Mouse (Mus musculus) testis, adult 2 months (tissue): ENCODE results near the gene Nr5a2. TPM values are rescaled to one million over a fixed set of nuclear protein-coding genes. Genes with fewer than 3 reads are reported as not detected.
"Not testable (repeated sequence)": the region's sequence is repeated elsewhere in the genome, so short reads cannot be mapped to it uniquely, and the experiment has no call there.

ENCODE experiments used
- H3K27ac ChIP-seq: fragments of 200-500 bp; 2 replicates; pipeline ENCODE4 v1.5.1; 2012; ENCODE audit warnings: low read depth, low read length; ENCODE audit not compliant: control insufficient read depth, insufficient read depth
- H3K27me3 ChIP-seq: fragments of 200-500 bp; 2 replicates; pipeline ENCODE4 v1.6.1; 2012; ENCODE audit warnings: mild to moderate bottlenecking, low read length, moderate library complexity; ENCODE audit not compliant: control insufficient read depth, insufficient read depth
- H3K36me3 ChIP-seq: fragments of 200-500 bp; 2 replicates; pipeline ENCODE4 v1.6.1; 2012; ENCODE audit warnings: mild to moderate bottlenecking, low read length; ENCODE audit not compliant: control insufficient read depth, insufficient read depth
- H3K4me1 ChIP-seq: fragments of 200-500 bp; 2 replicates; pipeline ENCODE4 v1.6.1; 2012; ENCODE audit warnings: low read length; ENCODE audit not compliant: control insufficient read depth, insufficient read depth
- H3K4me3 ChIP-seq: fragments of 200-500 bp; 2 replicates; pipeline ENCODE4 v1.5.1; 2012; ENCODE audit warnings: low read depth, mild to moderate bottlenecking, low read length, moderate library complexity, mixed read lengths; ENCODE audit not compliant: control insufficient read depth
- CTCF ChIP-seq: fragments of 200-500 bp; IDR thresholded peaks from 2 replicates; pipeline ENCODE4 v1.5.1; 2012; ENCODE audit warnings: low read depth, mild to moderate bottlenecking, inconsistent platforms, low read length, moderate library complexity; ENCODE audit not compliant: control insufficient read depth, insufficient read depth, insufficient replicate concordance
- POLR2A ChIP-seq: fragments of 200-500 bp; IDR thresholded peaks from 2 replicates; pipeline ENCODE4 v1.6.1; 2012; ENCODE audit warnings: low read depth, mild to moderate bottlenecking, inconsistent platforms, low read length, moderate library complexity; ENCODE audit not compliant: control insufficient read depth
- polyA plus RNA-seq: library from polyadenylated mRNA; depleted of rRNA; stranded (reverse); fragments of >200 nt; gene quantifications from 2 replicates; pipeline ENCODE4 v1.2.3, GENCODE M21; 2012

The Nr5a2 gene
- polyA plus RNA-seq, 1 experiment = 0.35 TPM

DNA sequence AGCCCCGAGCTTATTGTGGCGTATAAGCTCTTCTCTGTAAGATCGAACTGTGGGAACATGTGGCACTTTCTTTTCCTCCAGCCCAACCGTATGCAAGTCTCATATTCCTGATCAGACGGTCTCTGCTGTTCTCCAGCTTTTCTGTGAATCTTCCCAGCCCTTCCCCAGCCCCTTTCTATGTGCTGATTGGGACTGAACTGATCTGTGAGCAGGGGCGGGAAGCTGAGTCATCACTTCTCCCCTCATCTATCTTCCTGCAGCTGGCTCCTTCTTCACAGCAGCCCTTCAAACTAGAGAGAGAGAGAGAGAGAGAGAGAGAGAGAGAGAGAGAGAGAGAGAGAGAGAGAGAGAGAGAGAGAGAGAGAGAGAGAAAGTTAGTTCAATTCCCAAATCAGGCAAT lies 159.6 kb downstream of the Nr5a2 start:
- Histone ChIP-seq H3K27me3 (no peaks in the 10 kb centered on the region), H3K27ac (no peak overlapping the region), H3K4me1 (no peaks in the 10 kb centered on the region; the same call in 1 of the 2 replicates), H3K36me3 (no peaks in the 10 kb centered on the region), H3K4me3 (no peak overlapping the region)
- TF ChIP-seq POLR2A = no peak

DNA sequence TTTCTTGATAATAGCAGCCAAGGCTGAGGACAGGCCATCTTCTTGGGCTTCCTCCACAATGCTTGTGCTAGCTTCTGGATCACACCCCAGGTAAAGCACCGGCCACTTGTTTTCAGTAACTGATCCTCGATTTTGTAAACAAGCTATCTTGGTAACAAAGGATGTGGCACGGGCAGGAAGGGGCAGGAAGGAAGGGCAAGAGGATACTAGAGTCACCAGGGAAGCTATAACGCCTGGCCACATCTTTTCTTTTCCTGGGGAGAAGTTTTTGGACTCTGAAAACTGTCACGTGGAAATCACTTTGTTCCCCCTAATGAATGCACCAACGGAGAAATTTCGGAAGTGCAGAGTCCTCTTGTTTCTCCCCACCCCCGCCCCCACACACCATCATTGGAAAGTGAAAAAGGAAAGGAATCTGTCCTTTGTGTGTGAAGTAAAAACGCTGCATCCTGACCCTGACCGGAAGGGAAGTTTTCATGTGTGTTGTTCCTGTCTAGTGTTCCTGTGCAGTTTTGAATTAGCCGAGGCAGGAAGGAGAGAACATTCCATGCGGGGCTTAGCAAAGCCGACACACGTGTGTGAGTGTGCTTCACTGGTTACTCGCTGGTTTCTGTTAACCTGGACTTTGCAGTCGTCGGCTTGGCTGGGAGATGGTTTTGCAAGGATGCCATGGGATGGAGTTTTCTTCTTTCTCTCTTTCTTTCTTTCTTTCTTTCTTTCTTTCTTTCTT lies 163.7 kb downstream of the Nr5a2 start:
- H3K36me3 ChIP-seq = no peaks in the 10 kb centered on the region
- H3K27me3 ChIP-seq = no peaks in the 10 kb centered on the region
- no peak overlapping the region for H3K27ac ChIP-seq
- no peaks in the 10 kb centered on the region; the same call in 1 of the 2 replicates for H3K4me1 ChIP-seq
- H3K4me3 ChIP-seq = no peak overlapping the region
- TF ChIP-seq POLR2A = no peak
- TF ChIP-seq CTCF = no peak

DNA sequence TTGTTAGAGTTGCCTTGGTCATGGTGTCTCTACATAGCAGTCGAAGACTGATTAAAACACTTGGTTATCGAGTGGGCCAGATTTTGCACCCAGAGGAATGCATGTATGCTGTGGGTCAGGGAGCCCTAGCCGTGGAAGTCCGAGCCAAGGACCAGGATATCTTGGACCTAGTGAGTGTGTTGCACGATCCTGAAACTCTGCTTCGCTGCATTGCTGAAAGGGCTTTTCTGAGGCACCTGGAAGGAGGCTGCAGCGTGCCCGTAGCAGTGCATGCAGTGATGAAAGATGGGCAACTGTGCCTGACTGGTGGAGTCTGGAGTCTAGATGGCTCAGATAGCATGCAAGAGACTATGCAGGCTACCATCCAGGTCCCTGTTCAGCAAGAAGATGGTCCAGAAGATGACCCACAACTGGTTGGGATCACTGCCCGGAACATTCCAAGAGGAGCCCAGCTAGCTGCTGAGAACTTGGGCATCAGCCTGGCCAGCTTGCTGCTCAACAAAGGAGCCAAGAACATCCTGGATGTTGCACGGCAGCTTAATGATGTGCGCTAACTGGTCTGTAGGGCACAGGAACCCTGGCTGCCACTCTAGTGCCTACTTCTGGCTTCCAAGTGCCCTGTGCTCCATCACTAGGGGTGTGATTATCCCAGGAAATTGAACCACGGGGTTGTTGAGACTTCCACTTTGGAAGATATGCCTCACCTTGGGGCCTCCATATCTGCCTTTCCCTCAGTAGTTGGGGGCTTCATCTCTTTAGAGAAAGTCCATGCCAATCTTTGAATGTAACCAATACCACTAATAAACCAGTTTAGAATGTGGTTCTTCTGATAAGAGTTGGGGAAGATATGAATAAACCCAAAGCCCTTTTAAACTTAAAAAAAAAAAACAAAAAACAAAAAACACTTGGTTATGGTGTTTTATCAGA lies 167.0 kb downstream of the Nr5a2 start:
- H3K27ac ChIP-seq, H3K27me3 ChIP-seq: not testable (repeated sequence)

More for the DNA sequence above, 167.0 kb downstream of the Nr5a2 start:
- H3K4me3 ChIP-seq, H3K4me1 ChIP-seq, H3K36me3 ChIP-seq: not testable (repeated sequence)
